Mouse (Mus musculus) megakaryocyte-erythroid progenitor cell, adult 5-6 weeks (primary cell): ENCODE data around the gene Sept10. TPM values are rescaled to one million over a fixed set of nuclear protein-coding genes. Genes with fewer than 3 reads are reported as not detected.

ENCODE experiments used
- ATAC-seq: replicated peaks from 2 replicates; pipeline ENCODE4 v1.8.0; 2016; ENCODE audit warnings: mild to moderate bottlenecking, inconsistent platforms; ENCODE audit not compliant: severe bottlenecking, poor library complexity, low FRiP score, low TSS enrichment
- total RNA-seq, 2 experiments: library from RNA; stranded (forward) in 1 of 2; stranded (reverse) in 1 of 2; fragments of 200-1000, 215-1000 nt in 1 of 2; fragments of >200 nt in 1 of 2; fragmentation: Nextera tagmentation in 1 of 2; gene quantifications; 2 replicates each; pipeline ENCODE4 v1.2.3; 2014 to 2017

Sept10 gene
- total RNA-seq, 2 experiments from 2014 or later = 0.37 TPM; not detected in 1

DNA sequence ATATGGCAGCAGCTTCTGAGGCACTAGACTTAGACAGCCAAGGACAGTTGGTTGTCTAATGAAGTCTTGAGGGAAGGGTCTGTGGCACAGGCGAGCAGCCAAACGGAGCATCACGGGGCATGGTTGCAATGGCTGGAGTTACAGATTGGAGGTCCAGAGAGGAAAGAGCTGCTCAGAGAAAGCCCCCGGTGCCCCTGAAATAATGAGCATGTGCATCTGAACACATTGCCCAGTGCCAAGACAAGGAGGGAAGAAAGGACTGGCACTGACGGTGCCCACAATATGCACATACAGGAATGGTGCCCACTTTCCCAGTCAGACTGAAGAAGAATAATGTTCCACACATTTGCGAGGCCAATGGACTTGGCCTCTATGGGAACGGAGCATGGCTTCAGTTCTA lies 129.7 kb downstream of the Sept10 start:
- no peak for ATAC-seq

Other genes starting within 250 kb of the Sept10 start
- 0.62 TPM in 1 of 2 replicates, not detected in the other for gene Sowahc, start 106 bp upstream of the Sept10 start, total RNA-seq (2014; fragmentation: Nextera tagmentation)
- gene Sowahc, start 106 bp upstream of the Sept10 start, total RNA-seq (2017) = 0.15 and 2.1 TPM in 2 replicates
- 4.2 and 8.6 TPM in 2 replicates for gene P4ha1, start 101.4 kb upstream of the Sept10 start, total RNA-seq (2014; fragmentation: Nextera tagmentation)
- gene P4ha1, start 101.4 kb upstream of the Sept10 start, total RNA-seq (2017) = 13.4 and 15.8 TPM in 2 replicates
- gene Gm10273, start 173.8 kb upstream of the Sept10 start, total RNA-seq (2014; fragmentation: Nextera tagmentation) = 20.6 and 40.3 TPM in 2 replicates
- 82.6 and 90.1 TPM in 2 replicates for gene Gm10273, start 173.8 kb upstream of the Sept10 start, total RNA-seq (2017)
- gene Pla2g12b, start 181.8 kb upstream of the Sept10 start, total RNA-seq (2014; fragmentation: Nextera tagmentation) = not detected in 2 replicates
- gene Pla2g12b, start 181.8 kb upstream of the Sept10 start, total RNA-seq (2017) = not detected in 2 replicates
- gene Oit3, start 219.9 kb upstream of the Sept10 start, total RNA-seq (2014; fragmentation: Nextera tagmentation) = not detected in 2 replicates
- not detected in 2 replicates for gene Oit3, start 219.9 kb upstream of the Sept10 start, total RNA-seq (2017)